Mouse (Mus musculus): ENCODE data around the gene Noc4l.

Noc4l gene

DNA sequence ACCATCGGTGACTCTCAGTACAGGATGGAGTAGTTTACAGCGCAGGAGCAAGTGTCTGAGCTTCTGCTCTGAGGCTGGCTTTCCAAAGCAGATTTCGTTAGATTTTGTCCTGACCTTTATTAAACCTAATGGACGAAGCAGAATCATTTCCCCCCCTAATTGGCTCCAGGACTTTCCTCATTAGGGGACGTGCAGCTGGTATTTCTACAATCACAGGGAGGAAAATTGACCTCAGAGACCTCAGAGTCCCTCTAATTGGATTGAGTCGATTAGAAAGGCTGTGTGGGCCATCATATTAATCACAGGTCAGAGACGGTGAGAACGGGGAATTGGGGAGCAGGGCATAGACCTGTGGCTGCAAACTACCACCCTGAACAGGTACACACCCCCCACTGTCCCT is 44.3 kb downstream of the Noc4l start:
- DNase-seq = no peak

DNA sequence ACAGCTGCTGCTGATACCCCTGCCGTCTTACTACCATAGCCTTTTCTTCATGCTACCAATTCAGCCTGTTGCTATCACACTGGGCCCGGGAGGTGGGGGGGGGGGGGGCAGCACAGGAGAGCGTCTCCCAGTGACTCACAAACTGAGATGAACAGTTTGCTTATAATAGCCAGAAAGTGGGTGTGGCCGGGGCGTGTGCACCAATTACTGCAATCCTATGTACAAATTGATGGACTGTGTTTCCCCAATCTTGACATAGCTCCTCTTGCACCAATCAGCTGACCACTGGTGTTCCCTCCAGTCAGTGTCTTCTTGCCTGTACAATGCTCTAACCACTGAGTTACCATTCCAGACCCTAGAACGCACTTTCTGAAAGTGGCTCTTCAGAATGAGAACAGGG is 44.9 kb downstream of the Noc4l start:
- DNase-seq = no peak

DNA sequence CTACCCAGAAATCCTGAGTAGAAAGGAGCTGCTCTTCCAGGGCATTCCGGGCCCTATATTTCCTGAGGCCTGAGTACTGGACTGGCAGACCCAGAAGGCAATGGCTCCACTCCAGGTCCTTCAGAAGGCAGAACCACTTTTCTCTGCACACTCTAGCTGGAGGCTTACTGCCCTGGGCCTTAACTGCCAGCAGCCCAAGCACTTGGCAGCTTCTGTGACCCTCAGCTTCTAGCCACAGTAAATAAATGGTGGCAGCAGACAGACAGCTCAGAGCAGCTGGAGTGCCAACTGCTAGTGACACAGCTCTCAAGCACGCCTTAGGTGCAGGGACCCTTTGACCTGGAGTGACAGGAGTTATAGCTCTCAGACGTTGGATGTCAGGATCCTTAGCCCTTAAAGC is 45.5 kb downstream of the Noc4l start:
- no peak for DNase-seq

DNA sequence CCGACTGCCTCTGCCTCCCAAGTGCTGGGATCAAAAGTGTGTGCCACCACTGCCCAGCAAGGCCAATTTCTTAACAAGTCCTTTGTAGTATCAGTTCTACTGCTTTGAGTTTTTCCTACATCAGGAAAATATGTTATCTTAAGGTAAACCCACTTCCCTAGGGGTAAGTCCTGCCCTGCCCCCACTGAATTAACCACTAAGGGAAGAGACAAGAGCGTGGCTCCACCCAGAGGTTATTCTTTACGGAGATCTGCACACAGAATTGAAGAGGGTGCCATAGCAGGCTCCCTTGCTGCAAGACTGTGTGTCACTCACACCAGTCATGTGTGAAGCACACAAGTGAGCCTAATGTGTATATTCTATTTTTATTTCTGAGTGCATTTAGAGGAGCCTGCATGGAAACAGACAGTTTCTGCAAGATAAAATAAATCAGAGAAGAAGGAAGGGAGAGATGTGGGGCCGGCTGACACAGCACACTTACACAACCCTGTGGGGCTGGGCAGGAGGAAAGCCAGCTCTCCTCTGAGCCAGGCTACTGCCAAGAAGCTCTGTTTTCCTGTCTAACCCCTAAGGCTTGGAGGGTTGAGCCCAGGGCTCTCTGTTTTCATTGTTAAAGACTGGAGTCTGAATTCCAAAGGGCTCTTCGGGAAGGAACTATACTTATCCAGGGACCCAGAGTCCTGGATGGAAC is 47.5 kb downstream of the Noc4l start:
- DNase-seq = no peak

DNA sequence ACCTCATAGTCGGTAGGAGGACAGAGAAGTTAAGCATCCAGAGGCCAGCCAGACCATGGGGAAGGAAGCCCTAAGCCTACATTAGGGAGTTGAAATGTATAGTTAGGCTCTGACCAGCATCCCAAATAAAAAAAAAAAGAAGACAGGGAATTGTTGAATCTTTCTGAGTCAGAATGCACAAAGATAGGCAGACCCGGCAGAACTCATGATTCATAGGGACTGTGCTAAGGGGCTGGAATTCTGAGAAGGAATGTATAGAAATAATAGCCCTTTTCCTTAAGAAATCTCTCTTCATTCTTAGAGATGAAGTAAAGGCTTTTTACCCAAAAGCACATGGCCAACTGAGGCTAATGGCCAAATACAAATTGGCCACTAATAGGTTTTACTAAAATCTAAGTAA is 48.9 kb downstream of the Noc4l start:
- DNase-seq = no peak

DNA sequence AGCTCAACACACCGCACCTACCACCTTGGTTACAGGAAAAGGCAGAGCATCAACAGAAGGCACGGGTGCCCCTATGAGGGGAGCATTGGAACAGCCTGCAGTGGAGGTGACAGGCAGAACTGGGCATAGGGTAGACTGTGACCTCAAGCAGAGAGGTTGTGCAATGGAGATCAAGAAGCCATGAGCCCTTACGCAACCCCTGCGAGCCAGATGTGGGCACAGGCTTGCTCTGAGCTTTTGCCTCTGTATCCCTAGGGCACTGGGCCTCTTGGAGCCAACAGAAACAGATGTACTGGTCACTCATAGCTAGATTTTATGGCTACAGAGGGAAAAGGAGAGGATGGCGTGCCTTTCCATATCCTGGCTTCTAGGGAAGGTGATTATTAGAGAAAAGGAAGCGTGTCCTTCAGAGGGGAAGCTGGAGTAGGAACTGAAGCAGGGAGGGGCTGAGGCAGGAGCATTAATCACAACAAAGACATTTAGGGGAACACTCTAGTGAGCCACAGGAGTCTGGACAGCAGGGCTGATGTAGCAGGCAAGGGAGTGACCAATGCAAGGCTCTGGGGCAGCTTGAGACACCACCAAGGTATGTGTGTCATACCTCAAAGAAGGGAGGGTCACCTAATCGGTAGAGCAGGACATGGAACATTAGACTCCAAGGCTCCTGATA is 50.1 kb downstream of the Noc4l start:
- DNase-seq = no peak

All from kidney, postnatal 25 days (tissue).